Mouse (Mus musculus) testis, adult 2 months (tissue): ENCODE results near the gene Plekhg4.

Experiments used
- CTCF ChIP-seq: fragments of 200-500 bp; IDR thresholded peaks from 2 replicates; pipeline ENCODE4 v1.5.1; 2012; ENCODE audit warnings: low read depth, mild to moderate bottlenecking, inconsistent platforms, low read length, moderate library complexity; ENCODE audit not compliant: control insufficient read depth, insufficient read depth, insufficient replicate concordance
- POLR2A ChIP-seq: fragments of 200-500 bp; IDR thresholded peaks from 2 replicates; pipeline ENCODE4 v1.6.1; 2012; ENCODE audit warnings: low read depth, mild to moderate bottlenecking, inconsistent platforms, low read length, moderate library complexity; ENCODE audit not compliant: control insufficient read depth

DNA sequence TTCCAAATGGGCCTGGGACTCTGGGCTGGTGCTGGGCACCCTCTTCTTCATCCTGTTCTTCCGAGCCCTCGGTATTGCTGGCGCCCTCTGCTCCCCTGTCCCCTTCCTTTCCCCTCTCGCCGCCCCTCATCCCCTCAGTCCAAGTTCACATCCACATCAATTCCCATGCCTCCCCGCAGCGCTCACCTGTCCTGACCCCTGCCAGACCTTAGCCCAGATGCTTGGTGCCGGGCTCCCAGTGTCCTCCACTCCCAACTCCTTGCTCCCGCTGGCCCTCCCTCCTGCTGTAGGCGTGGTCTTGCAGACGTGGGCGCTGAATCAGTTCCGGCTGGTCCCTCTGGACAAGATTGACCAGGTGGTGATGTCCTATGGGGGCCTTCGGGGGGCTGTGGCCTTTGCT is 16.4 kb upstream of the Plekhg4 start:
- TF ChIP-seq CTCF (no peak), POLR2A (no peak)
